Mouse (Mus musculus): ENCODE data around the gene Kif19a.

DNA sequence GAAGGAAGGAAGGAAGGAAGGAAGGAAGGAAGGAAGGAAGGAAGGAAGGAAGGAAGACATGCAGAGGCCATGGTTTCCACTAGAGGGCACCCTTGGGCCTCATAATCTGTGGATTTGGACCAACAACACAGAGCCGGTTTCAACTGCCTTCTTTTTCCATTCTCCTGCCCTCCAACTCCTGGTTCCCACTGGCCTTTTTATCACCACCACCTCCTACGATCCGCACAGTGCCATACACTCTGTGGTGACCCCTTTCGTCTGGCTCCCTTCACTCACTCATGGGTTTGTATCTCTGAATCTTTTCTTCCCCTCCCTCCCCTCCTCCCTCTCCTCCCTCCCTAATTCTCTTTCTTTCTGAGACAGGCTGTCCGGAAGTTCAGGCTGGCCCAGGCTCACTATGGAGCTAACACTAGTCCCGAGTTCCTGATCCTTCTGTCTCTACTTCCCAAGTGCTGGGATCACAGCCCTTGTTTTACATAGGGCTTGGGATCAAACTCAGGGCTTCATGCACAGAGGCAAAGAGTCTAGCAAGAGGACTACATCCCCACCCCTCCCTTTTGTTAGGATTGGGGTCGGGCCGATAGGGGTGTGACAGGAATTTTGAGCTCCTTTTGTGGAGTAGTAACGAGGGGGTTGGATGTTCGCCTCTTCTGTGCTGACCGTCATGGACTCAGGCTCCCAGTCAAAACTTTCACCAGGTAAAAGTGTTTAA, 28.1 kb upstream of the Kif19a start:
- TF ChIP-seq POLR2A (IDR thresholded peaks at IDR 0.05; ENCODE audit: control insufficient read depth, extremely low read depth, insufficient read depth, low read length, poor library complexity) (no peak), CTCF (IDR thresholded peaks at IDR 0.05; ENCODE audit: borderline replicate concordance, control insufficient read depth, extremely low read depth, insufficient read depth, low read length, poor library complexity) (no peak)

Measured in thymus, adult 2 months (tissue).